Mouse (Mus musculus): ENCODE data around the gene Gpatch11.

The Gpatch11 gene

GRCm38 (mm10) chr17:78895394-78895793, 60.0 kb downstream of the Gpatch11 start:
- DNase-seq: peak; percentile 17

Measured in thymus, postnatal 25 days (tissue).